Mouse (Mus musculus): ENCODE measurements around the gene 4930516K23Rik.

The 4930516K23Rik gene

DNA sequence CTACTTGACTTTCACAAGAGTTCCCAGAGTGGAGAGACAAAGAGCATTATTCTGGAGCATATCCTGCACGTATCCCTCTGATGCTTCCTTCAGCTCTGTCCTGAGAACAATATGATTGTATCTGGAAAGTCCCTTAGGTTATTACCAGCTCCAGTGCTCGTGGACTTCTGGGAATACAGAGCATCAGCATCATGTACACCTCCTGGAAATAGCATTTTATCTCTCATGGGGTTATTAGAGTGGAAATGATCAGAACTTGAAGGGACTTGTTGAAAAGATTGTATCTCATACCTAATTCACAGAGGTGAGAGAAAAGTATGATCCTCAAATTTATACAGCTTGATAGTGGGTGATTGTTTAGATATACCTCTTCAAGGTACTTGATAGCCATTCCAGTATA, at the start of gene 4930516K23Rik:
Gene 4930516K23Rik, minus strand, starts transcription at position 101 of the 400 bp plus-strand sequence.
- no peak for DNase-seq (ENCODE audit: low spot score in 2 of 2)

- no peak for DNase-seq (ENCODE audit: low spot score in 2 of 2)
These were observed 43.4 kb upstream of the 4930516K23Rik start, which contains the start of gene Olfr646 for GRCm38 (mm10) chr7:104104757-104104972. Gene Olfr646, plus strand, starts transcription at chr7:104104873.

DNA sequence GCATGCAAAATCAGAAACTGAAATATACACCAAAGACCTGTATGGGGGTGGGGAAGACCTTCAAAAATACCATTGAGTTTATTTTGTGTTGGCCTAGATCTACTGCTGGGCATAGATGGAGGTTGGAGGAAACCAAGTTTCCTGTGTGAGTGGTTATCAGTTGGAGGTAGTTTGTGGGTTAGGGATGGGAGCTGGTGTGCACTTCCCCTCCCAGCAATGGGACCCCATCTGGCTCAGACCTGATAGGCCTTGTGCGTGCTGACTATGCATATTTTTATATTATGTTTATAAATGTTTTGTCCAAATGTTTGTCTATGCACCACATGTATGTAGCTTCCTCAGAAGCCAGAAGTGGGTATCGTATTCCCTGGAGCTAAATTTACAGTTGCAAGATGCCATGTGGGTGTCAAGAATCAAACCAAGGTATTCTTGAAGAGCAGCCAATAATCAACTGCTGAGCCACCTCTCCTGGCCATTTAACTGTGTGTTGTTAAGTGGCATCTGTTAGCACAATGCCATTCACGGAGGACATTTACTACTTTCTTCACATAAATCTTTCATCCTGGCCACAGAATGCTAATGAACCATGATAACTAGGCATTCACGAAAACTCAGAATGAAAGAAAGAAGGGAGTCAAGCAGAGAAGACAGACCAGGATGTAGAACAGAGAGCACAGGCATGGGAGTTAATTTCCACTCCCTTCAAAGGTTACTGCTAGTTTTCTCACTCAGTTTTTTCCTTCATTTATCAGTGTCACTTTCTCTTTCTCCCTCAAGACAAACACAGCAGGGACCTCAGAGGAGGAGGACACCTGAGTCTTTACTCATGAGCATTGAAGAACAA, 42.9 kb upstream of the 4930516K23Rik start:
- no peak for DNase-seq (ENCODE audit: low spot score in 2 of 2)

DNA sequence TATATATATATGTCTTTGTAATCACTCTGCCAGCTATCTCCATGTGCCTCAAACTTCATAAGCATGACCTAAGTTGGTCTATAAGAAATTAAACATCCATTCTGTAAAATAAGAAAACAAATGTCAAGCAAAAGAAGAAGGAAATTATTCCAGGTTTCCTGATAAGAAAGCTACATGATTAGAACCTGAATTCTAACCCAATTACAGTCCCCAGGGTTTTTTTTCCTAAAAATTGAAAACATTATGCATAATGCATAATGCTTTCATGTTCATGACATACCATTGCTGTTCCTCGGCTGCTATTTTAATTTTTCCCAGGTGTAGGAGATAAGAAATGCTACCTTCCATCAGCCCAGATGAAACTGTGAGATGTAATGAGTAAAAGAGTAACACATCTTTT, 24.1 kb upstream of the 4930516K23Rik start, which contains the start of gene Olfr645:
Gene Olfr645, minus strand, starts transcription at position 101 of the 400 bp plus-strand sequence.
- DNase-seq (ENCODE audit: low spot score in 2 of 2), result no peak

GRCm38 (mm10) chr7:104071769-104072168, 10.5 kb upstream of the 4930516K23Rik start, which contains the start of gene Olfr644:
Gene Olfr644, minus strand, starts transcription at chr7:104071869.
- no peak for DNase-seq (ENCODE audit: low spot score in 2 of 2)

DNA sequence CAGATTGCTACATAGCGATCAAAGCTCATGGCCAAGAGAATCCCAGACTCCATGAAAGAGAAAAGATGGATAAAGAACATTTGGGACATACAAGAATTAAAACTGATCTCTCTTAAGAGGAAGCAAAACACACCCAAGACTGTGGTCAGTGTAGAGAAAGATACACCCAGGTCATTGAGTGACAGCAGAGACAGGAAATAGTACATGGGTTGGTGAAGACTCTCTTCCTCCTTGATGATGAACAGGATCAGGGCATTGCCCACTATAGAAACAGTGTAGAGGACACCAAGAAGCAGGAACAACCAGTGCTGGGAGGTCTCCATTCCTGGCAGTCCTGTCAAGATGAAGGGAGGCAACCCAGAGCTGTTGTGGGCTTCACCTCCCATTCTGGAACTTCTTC, 2.0 kb downstream of the 4930516K23Rik start:
- no peak for DNase-seq (ENCODE audit: low spot score in 2 of 2)

- DNase-seq (ENCODE audit: low spot score in 2 of 2), result no peak
These were observed 8.7 kb downstream of the 4930516K23Rik start, which contains the start of gene Olfr642 for GRCm38 (mm10) chr7:104052566-104052965. Gene Olfr642, minus strand, starts transcription at chr7:104052666.

- DNase-seq (ENCODE audit: low spot score in 2 of 2), result no peak
These were observed 10.5 kb downstream of the 4930516K23Rik start for GRCm38 (mm10) chr7:104050745-104051144.

- DNase-seq (ENCODE audit: low spot score in 2 of 2), result no peak
These were observed 26.1 kb downstream of the 4930516K23Rik start, which contains the start of gene Olfr641 for GRCm38 (mm10) chr7:104035145-104035544. Gene Olfr641, plus strand, starts transcription at chr7:104035445.

GRCm38 (mm10) chr7:104026978-104027377, 34.3 kb downstream of the 4930516K23Rik start:
- no peak for DNase-seq (ENCODE audit: low spot score in 2 of 2)

DNA sequence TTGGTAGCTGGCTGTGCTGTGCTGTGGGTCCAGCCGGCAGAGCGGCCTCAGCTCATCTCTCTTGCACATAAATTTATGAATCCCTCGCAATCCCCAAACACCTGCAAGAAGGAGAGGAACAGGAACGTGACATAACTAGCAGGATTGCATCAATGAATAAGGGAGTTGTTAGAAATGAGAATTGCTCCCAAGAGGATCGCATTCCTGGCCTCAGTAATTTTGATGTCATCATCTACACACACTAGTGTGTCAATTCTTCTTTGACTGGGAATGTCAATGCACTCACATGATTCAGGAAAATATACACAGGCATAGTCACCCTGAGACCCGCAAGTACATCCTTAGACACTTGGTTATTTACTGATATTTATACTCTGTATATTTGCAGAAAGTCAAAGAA, 35.8 kb downstream of the 4930516K23Rik start, which contains the start of gene Olfr640:
Gene Olfr640, minus strand, starts transcription at position 101 of the 400 bp plus-strand sequence.
- no peak for DNase-seq (ENCODE audit: low spot score in 2 of 2)

DNA sequence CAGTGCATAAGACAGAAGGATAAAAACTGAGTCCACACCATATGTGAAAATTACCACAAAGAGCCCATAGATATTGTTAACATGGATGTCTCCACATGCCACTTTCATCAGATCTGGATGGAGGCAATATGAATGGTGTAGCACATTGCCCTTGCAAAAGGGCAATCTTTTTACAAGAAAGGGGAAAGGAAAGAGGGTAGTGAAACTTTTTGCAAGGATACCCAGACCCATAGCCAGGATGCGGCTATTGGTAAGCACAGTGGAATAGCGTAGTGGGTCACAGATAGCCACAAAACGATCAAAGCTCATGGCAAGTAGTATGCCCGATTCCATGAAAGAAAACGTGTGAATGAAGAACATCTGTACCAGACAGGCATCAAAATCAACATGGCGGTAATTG, 39.6 kb downstream of the 4930516K23Rik start:
- DNase-seq (ENCODE audit: low spot score in 2 of 2), result no peak

DNA sequence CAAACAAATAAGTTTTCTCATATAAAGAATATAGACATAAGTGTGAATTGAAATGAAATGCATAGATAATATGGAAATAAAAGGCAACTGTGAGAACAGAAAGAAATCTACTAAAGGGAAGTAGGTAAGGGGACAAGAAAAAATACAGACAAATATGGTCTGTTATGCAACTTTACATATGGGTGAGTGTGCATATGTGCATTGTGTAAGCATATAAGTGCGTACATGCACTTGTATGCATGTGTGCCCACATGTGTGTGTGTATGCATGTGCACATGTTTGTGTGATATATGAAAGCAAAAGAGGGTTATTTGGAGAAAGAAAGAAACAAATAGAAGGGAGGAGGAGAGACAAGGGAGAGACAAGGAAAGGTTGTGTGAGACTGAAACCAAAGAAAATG, 42.3 kb downstream of the 4930516K23Rik start:
- no peak for DNase-seq (ENCODE audit: low spot score in 2 of 2)

- no peak for DNase-seq (ENCODE audit: low spot score in 2 of 2)
These were observed 44.0 kb downstream of the 4930516K23Rik start, which contains the start of gene Olfr639 for GRCm38 (mm10) chr7:104017203-104017602. Gene Olfr639, minus strand, starts transcription at chr7:104017303.
